Mouse (Mus musculus): ENCODE measurements around the gene Nr1h2. TPM values are rescaled to one million over a fixed set of nuclear protein-coding genes. Genes with fewer than 3 reads are reported as not detected.

Gene Nr1h2
- polyA plus RNA-seq, 1 experiment from 2014 or later: 71.3 TPM

GRCm38 (mm10) chr7:44587676-44588075 lies 33.9 kb upstream of the Nr1h2 start:
- H3K9ac ChIP-seq (ENCODE audit: low read depth, low read length): no peak overlapping the region
- ATAC-seq: no peak
- no peak for TF ChIP-seq CTCF (IDR thresholded peaks at IDR 0.05; ENCODE audit: low read depth)
- peaks cover 68% of the 10 kb centered on the region for H3K27me3 ChIP-seq (replicated peaks; ENCODE audit: control insufficient read depth, insufficient read depth, low read length)
- H3K36me3 ChIP-seq (ENCODE audit: control insufficient read depth, insufficient read depth): no peaks in the 10 kb centered on the region
- no peaks in the 10 kb centered on the region for H3K9me3 ChIP-seq (ENCODE audit: control insufficient read depth)
- H3K4me2 ChIP-seq (replicated peaks; ENCODE audit: low read depth): no peak overlapping the region
- peaks cover 4% of the 10 kb centered on the region; the same call in 1 of the 2 replicates for H3K4me1 ChIP-seq (replicated peaks; ENCODE audit: control insufficient read depth, insufficient read depth, low read length)
- no peak overlapping the region for H3K27ac ChIP-seq (ENCODE audit: low read depth, low read length)
- 38% methylated on average over 6 of the region's 6 CpGs for WGBS
- H3K4me3 ChIP-seq (ENCODE audit: low read depth, low read length): no peak overlapping the region

- peak overlapping the region; percentile 17 for H3K4me2 ChIP-seq (replicated peaks; ENCODE audit: low read depth)
- 2% methylated on average over 18 of the region's 18 CpGs for WGBS
- no peaks in the 10 kb centered on the region for H3K9me3 ChIP-seq (ENCODE audit: control insufficient read depth)
- no peak overlapping the region for H3K9ac ChIP-seq (ENCODE audit: low read depth, low read length)
- H3K36me3 ChIP-seq (ENCODE audit: control insufficient read depth, insufficient read depth): no peaks in the 10 kb centered on the region
- no peak overlapping the region for H3K27ac ChIP-seq (ENCODE audit: low read depth, low read length)
- no peak for TF ChIP-seq CTCF (IDR thresholded peaks at IDR 0.05; ENCODE audit: low read depth)
- ATAC-seq: no peak
- H3K27me3 ChIP-seq (replicated peaks; ENCODE audit: control insufficient read depth, insufficient read depth, low read length): peaks cover 64% of the 10 kb centered on the region
- no peak overlapping the region for H3K4me3 ChIP-seq (ENCODE audit: low read depth, low read length)
- peaks cover 4% of the 10 kb centered on the region; the same call in 1 of the 2 replicates for H3K4me1 ChIP-seq (replicated peaks; ENCODE audit: control insufficient read depth, insufficient read depth, low read length)
These were observed 33.2 kb upstream of the Nr1h2 start for GRCm38 (mm10) chr7:44586930-44587329.

- H3K27me3 ChIP-seq (replicated peaks; ENCODE audit: control insufficient read depth, insufficient read depth, low read length): peaks cover 60% of the 10 kb centered on the region
- no peak for ATAC-seq
- no peak overlapping the region for H3K9ac ChIP-seq (ENCODE audit: low read depth, low read length)
- no peaks in the 10 kb centered on the region for H3K36me3 ChIP-seq (ENCODE audit: control insufficient read depth, insufficient read depth)
- TF ChIP-seq CTCF (IDR thresholded peaks at IDR 0.05; ENCODE audit: low read depth): no peak
- H3K4me1 ChIP-seq (replicated peaks; ENCODE audit: control insufficient read depth, insufficient read depth, low read length): peaks cover 4% of the 10 kb centered on the region; the same call in 1 of the 2 replicates
- no peak overlapping the region for H3K4me3 ChIP-seq (ENCODE audit: low read depth, low read length)
- 9% methylated on average over 19 of the region's 19 CpGs for WGBS
- H3K27ac ChIP-seq (ENCODE audit: low read depth, low read length): no peak overlapping the region
- peak overlapping the region; percentile 17 for H3K4me2 ChIP-seq (replicated peaks; ENCODE audit: low read depth)
- no peaks in the 10 kb centered on the region for H3K9me3 ChIP-seq (ENCODE audit: control insufficient read depth)
These were observed 32.8 kb upstream of the Nr1h2 start for GRCm38 (mm10) chr7:44586518-44586917.

GRCm38 (mm10) chr7:44585606-44586005 lies 31.9 kb upstream of the Nr1h2 start:
- ATAC-seq: no peak
- Histone ChIP-seq H3K4me2 (replicated peaks; ENCODE audit: low read depth) (no peak overlapping the region), H3K9ac (ENCODE audit: low read depth, low read length) (no peak overlapping the region), H3K9me3 (ENCODE audit: control insufficient read depth) (no peaks in the 10 kb centered on the region), H3K27me3 (replicated peaks; ENCODE audit: control insufficient read depth, insufficient read depth, low read length) (peaks cover 51% of the 10 kb centered on the region), H3K4me1 (replicated peaks; ENCODE audit: control insufficient read depth, insufficient read depth, low read length) (no peaks in the 10 kb centered on the region), H3K27ac (ENCODE audit: low read depth, low read length) (no peak overlapping the region), H3K36me3 (ENCODE audit: control insufficient read depth, insufficient read depth) (no peaks in the 10 kb centered on the region), H3K4me3 (ENCODE audit: low read depth, low read length) (no peak overlapping the region)
- TF ChIP-seq CTCF (IDR thresholded peaks at IDR 0.05; ENCODE audit: low read depth): no peak
- 92% methylated on average over 6 of the region's 6 CpGs for WGBS

GRCm38 (mm10) chr7:44584921-44585320 lies 31.2 kb upstream of the Nr1h2 start:
- no peak for ATAC-seq
- Histone ChIP-seq H3K27ac (ENCODE audit: low read depth, low read length) (no peak overlapping the region), H3K9ac (ENCODE audit: low read depth, low read length) (no peak overlapping the region), H3K4me2 (replicated peaks; ENCODE audit: low read depth) (no peak overlapping the region), H3K9me3 (ENCODE audit: control insufficient read depth) (no peaks in the 10 kb centered on the region), H3K36me3 (ENCODE audit: control insufficient read depth, insufficient read depth) (no peaks in the 10 kb centered on the region), H3K4me1 (replicated peaks; ENCODE audit: control insufficient read depth, insufficient read depth, low read length) (no peaks in the 10 kb centered on the region), H3K27me3 (replicated peaks; ENCODE audit: control insufficient read depth, insufficient read depth, low read length) (peaks cover 48% of the 10 kb centered on the region), H3K4me3 (ENCODE audit: low read depth, low read length) (no peak overlapping the region)
- no peak for TF ChIP-seq CTCF (IDR thresholded peaks at IDR 0.05; ENCODE audit: low read depth)
- 92% methylated on average over 6 of the region's 6 CpGs for WGBS

- WGBS: 74% methylated on average over 4 of the region's 4 CpGs
- Histone ChIP-seq H3K27ac (ENCODE audit: low read depth, low read length) (no peak overlapping the region), H3K9me3 (ENCODE audit: control insufficient read depth) (no peaks in the 10 kb centered on the region), H3K9ac (ENCODE audit: low read depth, low read length) (no peak overlapping the region), H3K4me3 (ENCODE audit: low read depth, low read length) (no peak overlapping the region), H3K4me1 (replicated peaks; ENCODE audit: control insufficient read depth, insufficient read depth, low read length) (no peaks in the 10 kb centered on the region), H3K4me2 (replicated peaks; ENCODE audit: low read depth) (no peak overlapping the region), H3K27me3 (replicated peaks; ENCODE audit: control insufficient read depth, insufficient read depth, low read length) (peaks cover 45% of the 10 kb centered on the region), H3K36me3 (ENCODE audit: control insufficient read depth, insufficient read depth) (no peaks in the 10 kb centered on the region)
- no peak for TF ChIP-seq CTCF (IDR thresholded peaks at IDR 0.05; ENCODE audit: low read depth)
- ATAC-seq: no peak
These were observed 30.6 kb upstream of the Nr1h2 start for GRCm38 (mm10) chr7:44584265-44584804.

DNA sequence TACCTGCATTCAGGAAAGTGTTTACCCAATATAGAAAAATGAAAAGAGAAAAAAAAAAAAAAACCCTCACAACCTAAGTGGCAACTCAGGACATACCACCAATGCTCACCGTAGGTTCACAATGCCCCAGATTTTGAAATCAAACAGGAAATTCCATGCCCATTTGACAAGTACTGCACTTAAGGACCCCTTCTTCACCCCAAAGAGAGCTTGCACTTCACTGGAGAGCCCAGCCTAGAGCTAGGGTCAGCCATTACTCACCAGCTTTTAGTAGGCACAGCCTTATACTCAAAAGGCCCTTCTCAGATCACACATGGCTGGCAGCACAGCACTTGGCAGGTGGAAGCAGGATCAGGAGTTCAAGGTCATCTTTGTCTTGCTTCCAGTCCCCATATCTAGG lies 29.4 kb upstream of the Nr1h2 start:
- Histone ChIP-seq H3K27ac (ENCODE audit: low read depth, low read length) (no peak overlapping the region), H3K4me3 (ENCODE audit: low read depth, low read length) (no peak overlapping the region), H3K9me3 (ENCODE audit: control insufficient read depth) (no peaks in the 10 kb centered on the region), H3K36me3 (ENCODE audit: control insufficient read depth, insufficient read depth) (no peaks in the 10 kb centered on the region), H3K4me2 (replicated peaks; ENCODE audit: low read depth) (no peak overlapping the region), H3K27me3 (replicated peaks; ENCODE audit: control insufficient read depth, insufficient read depth, low read length) (peaks cover 36% of the 10 kb centered on the region), H3K9ac (ENCODE audit: low read depth, low read length) (no peak overlapping the region), H3K4me1 (replicated peaks; ENCODE audit: control insufficient read depth, insufficient read depth, low read length) (no peaks in the 10 kb centered on the region)
- 82% methylated on average over 1 of the region's 1 CpGs for WGBS
- no peak for TF ChIP-seq CTCF (IDR thresholded peaks at IDR 0.05; ENCODE audit: low read depth)
- no peak for ATAC-seq
